Mouse (Mus musculus): ENCODE data around the gene Vmn1r24. TPM values are rescaled to one million over a fixed set of nuclear protein-coding genes. Genes with fewer than 3 reads are reported as not detected.
"Not testable (repeated sequence)": the region's sequence is repeated elsewhere in the genome, so short reads cannot be mapped to it uniquely, and the experiment has no call there.

Gene Vmn1r24
- not detected in 2 replicates for total RNA-seq (2012; rRNA removed)

DNA sequence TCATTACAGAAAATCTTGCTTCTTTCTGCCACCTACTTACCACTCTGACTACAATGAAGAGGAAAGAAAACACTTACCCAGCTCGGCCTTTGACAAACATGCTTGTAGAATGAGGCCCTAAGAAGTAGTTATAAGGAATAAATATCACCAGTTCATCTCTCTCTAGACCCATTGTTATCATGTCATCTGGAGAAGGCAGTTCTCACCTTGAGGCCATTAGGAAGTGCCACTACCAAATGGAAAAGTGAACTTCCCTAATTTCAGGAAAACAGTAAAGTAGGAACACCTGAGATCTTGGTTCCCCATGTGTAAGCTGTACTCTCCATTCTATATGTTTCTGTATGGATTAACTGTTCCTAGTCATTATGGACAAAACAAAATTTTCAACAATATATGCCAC, at the start of gene Vmn1r24:
TSS of gene Vmn1r24 (minus strand) at position 101 of the 400 bp plus-strand sequence.
- H3K36me3 ChIP-seq (ENCODE audit: control insufficient read depth, insufficient read depth, low read length, poor library complexity, severe bottlenecking); DNase-seq (ENCODE audit: low read depth, low spot score); H3K4me1 ChIP-seq (ENCODE audit: control insufficient read depth in 2 of 2, insufficient read depth in 2 of 2, low read length in 2 of 2, poor library complexity in 1 of 2); H3K27ac ChIP-seq (ENCODE audit: insufficient read depth, low read depth, low read length, poor library complexity, severe bottlenecking); H3K9me3 ChIP-seq (ENCODE audit: control insufficient read depth, insufficient read depth, low read depth, low read length); in situ Hi-C loops (cut with MboI; ENCODE audit: low sequenced_read_pairs in 2 of 2, unreplicated experiment in 2 of 2); H3K9ac ChIP-seq (ENCODE audit: insufficient read depth, low read depth, low read length, poor library complexity, severe bottlenecking); H3K4me3 ChIP-seq (ENCODE audit: insufficient read depth in 1 of 2, low read depth in 1 of 2, low read length in 2 of 2, poor library complexity in 1 of 2, severe bottlenecking in 1 of 2): not testable (repeated sequence)

DNA sequence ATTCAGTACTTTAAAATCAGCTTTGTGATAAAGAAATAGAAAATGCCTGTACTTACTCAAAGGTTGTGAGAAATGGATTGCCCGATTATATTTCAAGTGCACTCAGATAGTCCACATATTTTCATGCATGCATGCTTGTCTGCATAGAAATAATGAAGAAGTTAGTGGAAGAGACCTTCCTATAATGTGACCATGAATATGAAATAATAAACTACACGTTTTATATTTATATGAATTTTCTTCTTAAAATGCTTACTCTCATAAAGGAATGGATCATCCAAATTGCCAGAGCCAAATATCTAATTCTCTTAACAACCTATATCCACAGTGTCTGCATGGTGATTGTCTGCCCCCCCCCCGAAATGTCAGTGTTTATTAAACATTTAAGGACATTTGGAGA, 19.4 kb upstream of the Vmn1r24 start, which contains the start of gene Vmn1r25:
TSS of gene Vmn1r25 (minus strand) at position 101 of the 400 bp plus-strand sequence.
- no peaks in the 10 kb centered on the region for H3K4me1 ChIP-seq (ENCODE audit: control insufficient read depth in 2 of 2, insufficient read depth in 2 of 2, low read length in 2 of 2, poor library complexity in 1 of 2)
- no peak within 1 kb of the TSS for H3K27ac ChIP-seq (ENCODE audit: insufficient read depth, low read depth, low read length, poor library complexity, severe bottlenecking)
- in situ Hi-C loops (cut with MboI; ENCODE audit: low sequenced_read_pairs in 2 of 2, unreplicated experiment in 2 of 2): no loop called here
- no peaks in the 10 kb centered on the region for H3K9me3 ChIP-seq (ENCODE audit: control insufficient read depth, insufficient read depth, low read depth, low read length)
- H3K9ac ChIP-seq (ENCODE audit: insufficient read depth, low read depth, low read length, poor library complexity, severe bottlenecking): no peak within 1 kb of the TSS
- no peaks in the 10 kb centered on the region for H3K36me3 ChIP-seq (ENCODE audit: control insufficient read depth, insufficient read depth, low read length, poor library complexity, severe bottlenecking)
- TF ChIP-seq CHD2 (IDR thresholded peaks at IDR 0.05; ENCODE audit: low read depth, low read length) (no peak), ZC3H11A (IDR thresholded peaks at IDR 0.05; ENCODE audit: borderline replicate concordance, low read depth, low read length) (no peak), MAFK (IDR thresholded peaks at IDR 0.05; ENCODE audit: insufficient read depth, low read depth, low read length) (no peak), HCFC1 (IDR thresholded peaks at IDR 0.05; ENCODE audit: borderline replicate concordance, insufficient read depth, low read length) (no peak), ZNF384 (IDR thresholded peaks at IDR 0.05; ENCODE audit: low read depth, low read length) (no peak)
- DNase-seq (ENCODE audit: low read depth, low spot score): no peak
- no peak within 1 kb of the TSS for H3K4me3 ChIP-seq (ENCODE audit: insufficient read depth in 1 of 2, low read depth in 1 of 2, low read length in 2 of 2, poor library complexity in 1 of 2, severe bottlenecking in 1 of 2)

DNA sequence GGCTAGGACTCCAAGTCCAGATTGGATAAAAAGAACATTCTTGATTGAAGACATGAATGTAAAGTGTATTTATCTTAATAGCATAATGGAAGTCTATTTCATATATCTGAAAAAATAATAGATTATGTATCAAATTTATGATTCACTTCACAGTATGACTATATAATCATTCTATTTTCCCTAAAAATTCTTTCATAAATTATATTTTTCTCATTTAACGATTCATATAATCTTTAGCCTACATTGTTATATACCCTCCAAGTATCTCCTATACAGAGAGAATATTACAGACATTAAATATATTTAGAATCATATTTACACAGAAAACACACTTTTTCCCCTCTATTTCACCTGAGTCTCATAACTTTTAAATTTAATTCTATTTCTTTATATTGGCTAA, 34.6 kb downstream of the Vmn1r24 start, which contains the start of gene Vmn1r23:
TSS of gene Vmn1r23 (minus strand) at position 101 of the 400 bp plus-strand sequence.
- no peaks in the 10 kb centered on the region for H3K9me3 ChIP-seq (ENCODE audit: control insufficient read depth, insufficient read depth, low read depth, low read length)
- H3K4me3 ChIP-seq (ENCODE audit: insufficient read depth in 1 of 2, low read depth in 1 of 2, low read length in 2 of 2, poor library complexity in 1 of 2, severe bottlenecking in 1 of 2): no peak within 1 kb of the TSS
- H3K4me1 ChIP-seq (ENCODE audit: control insufficient read depth in 2 of 2, insufficient read depth in 2 of 2, low read length in 2 of 2, poor library complexity in 1 of 2): no peaks in the 10 kb centered on the region
- H3K9ac ChIP-seq (ENCODE audit: insufficient read depth, low read depth, low read length, poor library complexity, severe bottlenecking): no peak within 1 kb of the TSS
- H3K27ac ChIP-seq (ENCODE audit: insufficient read depth, low read depth, low read length, poor library complexity, severe bottlenecking): no peak within 1 kb of the TSS
- in situ Hi-C loops (cut with MboI; ENCODE audit: low sequenced_read_pairs in 2 of 2, unreplicated experiment in 2 of 2): no loop called here
- DNase-seq (ENCODE audit: low read depth, low spot score): no peak
- TF ChIP-seq HCFC1 (IDR thresholded peaks at IDR 0.05; ENCODE audit: borderline replicate concordance, insufficient read depth, low read length) (no peak), ZC3H11A (IDR thresholded peaks at IDR 0.05; ENCODE audit: borderline replicate concordance, low read depth, low read length) (no peak), CHD2 (IDR thresholded peaks at IDR 0.05; ENCODE audit: low read depth, low read length) (no peak), ZNF384 (IDR thresholded peaks at IDR 0.05; ENCODE audit: low read depth, low read length) (no peak), MAFK (IDR thresholded peaks at IDR 0.05; ENCODE audit: insufficient read depth, low read depth, low read length) (no peak)
- no peaks in the 10 kb centered on the region for H3K36me3 ChIP-seq (ENCODE audit: control insufficient read depth, insufficient read depth, low read length, poor library complexity, severe bottlenecking)

DNA sequence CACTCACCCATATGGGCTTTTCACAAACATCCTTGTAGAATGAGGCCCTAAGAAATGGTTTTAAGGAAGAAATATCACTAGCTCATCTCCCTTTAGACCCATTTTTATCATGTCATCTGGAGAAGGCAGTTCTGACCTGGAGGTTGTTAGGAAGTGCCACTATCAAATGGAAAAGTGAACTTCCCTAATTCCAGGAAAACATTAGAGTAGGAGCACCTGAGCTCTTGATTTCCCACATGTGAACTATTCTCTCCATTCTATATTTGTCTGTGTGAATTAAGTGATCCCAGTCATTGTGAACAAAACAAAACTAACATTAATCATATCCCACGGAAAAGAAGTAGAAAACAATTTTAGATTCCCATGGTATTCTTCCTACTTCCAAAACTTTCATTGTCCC, 53.4 kb downstream of the Vmn1r24 start, which contains the start of gene Vmn1r22:
TSS of gene Vmn1r22 (minus strand) at position 101 of the 400 bp plus-strand sequence.
- no peak for DNase-seq (ENCODE audit: low read depth, low spot score)
- Histone ChIP-seq H3K36me3 (ENCODE audit: control insufficient read depth, insufficient read depth, low read length, poor library complexity, severe bottlenecking) (no peaks in the 10 kb centered on the region), H3K4me3 (ENCODE audit: insufficient read depth in 1 of 2, low read depth in 1 of 2, low read length in 2 of 2, poor library complexity in 1 of 2, severe bottlenecking in 1 of 2) (no peak within 1 kb of the TSS), H3K4me1 (ENCODE audit: control insufficient read depth in 2 of 2, insufficient read depth in 2 of 2, low read length in 2 of 2, poor library complexity in 1 of 2) (no peaks in the 10 kb centered on the region), H3K9ac (ENCODE audit: insufficient read depth, low read depth, low read length, poor library complexity, severe bottlenecking) (no peak within 1 kb of the TSS), H3K9me3 (ENCODE audit: control insufficient read depth, insufficient read depth, low read depth, low read length) (no peaks in the 10 kb centered on the region), H3K27ac (ENCODE audit: insufficient read depth, low read depth, low read length, poor library complexity, severe bottlenecking) (no peak within 1 kb of the TSS)
- in situ Hi-C loops (cut with MboI; ENCODE audit: low sequenced_read_pairs in 2 of 2, unreplicated experiment in 2 of 2): no loop called here
- no peak for TF ChIP-seq ZC3H11A (IDR thresholded peaks at IDR 0.05; ENCODE audit: borderline replicate concordance, low read depth, low read length)
- TF ChIP-seq ZNF384 (IDR thresholded peaks at IDR 0.05; ENCODE audit: low read depth, low read length): no peak
- TF ChIP-seq CHD2 (IDR thresholded peaks at IDR 0.05; ENCODE audit: low read depth, low read length): no peak
- TF ChIP-seq HCFC1 (IDR thresholded peaks at IDR 0.05; ENCODE audit: borderline replicate concordance, insufficient read depth, low read length): no peak
- TF ChIP-seq MAFK (IDR thresholded peaks at IDR 0.05; ENCODE audit: insufficient read depth, low read depth, low read length): no peak

Other genes with a start within 250 kb of the Vmn1r24 start
- gene Vopp1, start 136.3 kb downstream of the Vmn1r24 start, total RNA-seq (2012; rRNA removed): 5.7 and 9.0 TPM in 2 replicates
- gene Vmn1r21, start 111.2 kb downstream of the Vmn1r24 start, total RNA-seq (2012; rRNA removed): not detected in 2 replicates
- gene Vmn1r22, start 53.5 kb downstream of the Vmn1r24 start, total RNA-seq (2012; rRNA removed): not detected in 2 replicates
- not detected in 2 replicates for gene Vmn1r23, start 34.7 kb downstream of the Vmn1r24 start, total RNA-seq (2012; rRNA removed)
- gene Vmn1r25, start 19.3 kb upstream of the Vmn1r24 start, total RNA-seq (2012; rRNA removed): not detected in 2 replicates
- gene Vmn1r26, start 53.7 kb upstream of the Vmn1r24 start, total RNA-seq (2012; rRNA removed): not detected in 2 replicates

All from ES-E14 (cell line).